Mouse (Mus musculus): Measurements from ENCODE around the gene Fam209.

Gene Fam209

GRCm38 (mm10) chr2:172472318-172472717 is at the start of gene Fam209:
Gene Fam209, plus strand, starts transcription at chr2:172472520.
- no peak for DNase-seq

DNA sequence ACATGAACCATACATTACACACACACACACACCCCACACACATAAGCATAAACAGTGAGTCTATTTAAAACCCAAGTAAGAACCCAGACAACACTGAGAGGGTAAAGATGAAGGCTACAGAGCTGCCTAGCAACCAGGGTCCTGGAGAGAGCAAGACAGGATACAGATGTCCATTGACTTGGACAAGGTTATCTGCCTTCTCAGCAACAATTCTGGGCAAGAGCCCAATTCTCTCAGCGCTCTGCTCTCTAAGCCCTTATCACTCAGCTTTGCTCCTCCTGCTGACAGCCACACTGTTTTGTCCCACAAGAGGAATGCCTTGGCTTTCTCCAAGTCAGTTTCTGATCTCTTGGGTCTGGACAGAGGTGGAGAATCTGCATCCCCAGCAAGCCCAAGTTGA is 41.7 kb upstream of the Fam209 start:
- peak; percentile 26 for DNase-seq

DNA sequence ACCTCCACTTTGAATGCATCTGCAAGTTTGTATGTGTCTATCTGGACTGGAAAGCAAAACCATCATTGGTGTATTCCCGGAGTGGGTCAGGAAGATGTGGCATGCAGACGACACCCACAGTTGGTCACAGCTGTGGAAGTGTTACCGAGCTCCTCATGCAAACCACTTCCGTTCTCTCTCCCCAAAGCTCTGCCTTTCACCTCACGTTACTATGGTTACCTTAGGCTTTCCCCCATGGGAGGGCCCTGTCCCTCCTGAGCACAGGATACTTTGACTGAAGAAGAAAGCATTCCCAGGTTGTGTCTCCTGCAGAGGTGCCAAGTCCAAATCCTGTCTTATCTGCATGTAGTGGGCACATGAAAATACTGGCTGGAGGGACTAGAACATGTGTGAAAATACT is 38.6 kb upstream of the Fam209 start:
- DNase-seq, result no peak

DNA sequence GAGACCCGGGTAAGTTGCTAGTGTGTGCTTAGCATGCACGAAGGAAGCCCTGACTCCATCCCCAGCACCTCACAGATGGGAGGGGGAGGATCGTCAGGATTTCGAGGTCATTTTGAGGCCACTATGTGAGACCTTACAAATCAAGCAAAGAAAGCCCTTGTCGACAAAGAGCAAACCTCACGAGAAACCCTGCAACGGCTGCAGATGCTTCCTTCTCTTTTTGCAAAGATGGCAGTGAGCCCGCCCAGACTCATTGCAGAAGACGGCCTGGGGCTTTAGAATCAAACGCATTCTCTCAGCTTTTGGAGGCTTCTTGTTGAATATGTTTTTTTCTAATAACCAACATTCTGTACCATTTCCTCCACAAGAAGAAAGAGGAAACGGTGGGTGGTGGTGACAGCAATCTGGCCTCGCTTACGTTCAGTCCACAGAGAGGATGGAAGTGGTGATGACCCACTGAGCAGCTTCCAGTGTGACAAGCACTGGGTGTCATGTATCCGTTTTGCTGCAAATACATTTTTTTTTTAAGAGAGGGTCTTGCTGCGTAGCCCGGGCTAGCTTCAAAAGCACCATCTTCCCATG is 34.9 kb upstream of the Fam209 start:
- DNase-seq, result no peak

DNA sequence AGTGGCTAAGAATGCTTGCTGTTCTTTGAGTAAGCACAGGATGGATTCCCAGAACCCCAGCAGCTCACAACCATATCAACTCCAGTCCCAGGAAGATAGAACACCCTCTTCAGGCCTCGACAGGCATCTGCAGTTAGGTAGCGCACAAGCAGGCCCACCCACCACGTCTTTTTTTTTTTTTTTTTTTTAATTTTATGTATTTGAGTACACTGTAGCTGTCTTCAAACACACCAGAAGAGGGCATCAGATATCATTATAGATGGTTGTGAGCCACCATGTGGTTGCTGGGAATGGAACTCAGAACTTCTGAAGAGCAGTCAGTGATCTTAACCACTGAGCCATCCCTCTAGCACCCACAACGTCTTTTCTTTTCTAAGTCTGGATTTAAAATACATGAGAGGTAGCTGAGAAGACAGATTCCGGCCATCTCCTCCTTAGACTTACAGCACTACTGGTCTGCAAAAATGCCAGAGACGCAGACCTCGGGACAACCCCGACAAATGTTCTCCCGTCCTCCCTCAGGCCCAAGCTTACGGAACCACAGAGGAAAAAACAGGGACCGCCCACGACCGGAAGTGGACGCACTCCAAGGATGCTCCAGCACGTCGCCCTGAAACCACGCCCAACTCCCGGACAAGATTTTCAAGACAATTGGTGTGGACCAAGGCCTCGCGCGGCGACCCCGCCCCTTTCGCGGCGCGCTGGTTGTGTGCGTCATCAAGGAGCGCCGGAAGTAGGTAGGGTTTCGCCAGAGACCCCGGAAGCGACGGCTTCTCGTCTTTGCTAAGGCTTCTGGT is 32.3 kb upstream of the Fam209 start, which contains the start of gene Rtf2:
TSS of gene Rtf2 (plus strand) at position 714 of the 797 bp plus-strand sequence.
- peak; percentile 99 for DNase-seq

GRCm38 (mm10) chr2:172440640-172441005 is 31.7 kb upstream of the Fam209 start:
- no peak for DNase-seq

DNA sequence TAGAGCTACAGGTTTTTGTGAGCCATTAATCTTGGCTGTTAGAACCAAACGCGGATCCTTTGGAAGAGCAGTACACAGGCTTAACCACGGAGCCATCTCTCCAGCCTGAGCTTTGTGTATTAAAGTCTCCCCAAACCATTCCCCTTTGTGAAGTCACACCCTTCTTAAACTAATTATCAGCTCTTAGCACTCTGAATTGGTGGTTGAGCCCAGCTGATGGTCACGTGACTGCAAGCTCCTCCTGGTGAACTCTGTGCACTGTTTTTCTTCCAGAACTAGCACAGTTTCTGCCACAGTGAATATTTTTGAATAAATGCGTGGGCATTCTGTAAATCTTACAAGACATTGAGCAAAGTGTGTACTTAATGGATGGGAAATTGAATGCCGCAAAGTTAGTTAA is 31.1 kb upstream of the Fam209 start:
- peak; percentile 45 for DNase-seq

GRCm38 (mm10) chr2:172445617-172446016 is 26.7 kb upstream of the Fam209 start:
- no peak for DNase-seq

GRCm38 (mm10) chr2:172447317-172447716 is 25.0 kb upstream of the Fam209 start:
- DNase-seq, result no peak

- DNase-seq, result no peak
Measured at GRCm38 (mm10) chr2:172448329-172448728, 24.0 kb upstream of the Fam209 start.

DNA sequence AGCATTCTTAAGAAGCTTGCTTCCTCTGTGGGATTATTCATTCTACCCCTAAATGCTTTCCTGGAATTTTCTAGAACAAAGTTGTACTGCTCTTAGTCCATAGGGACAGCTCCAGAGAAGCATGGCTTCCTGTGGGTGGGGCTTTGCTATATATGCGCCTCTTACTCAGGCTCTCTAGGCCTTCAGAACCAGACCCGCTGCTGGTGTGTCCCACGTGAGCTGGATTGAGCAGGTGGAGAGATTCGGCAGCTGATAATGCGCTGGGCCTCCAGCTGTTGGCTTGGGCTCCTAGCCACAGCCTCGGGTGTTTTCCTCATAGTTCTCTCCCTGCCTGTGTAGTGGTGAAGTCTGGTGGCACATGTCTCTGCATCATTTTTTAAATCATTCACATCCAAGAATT is 21.7 kb upstream of the Fam209 start:
- no peak for DNase-seq

GRCm38 (mm10) chr2:172452031-172452430 is 20.3 kb upstream of the Fam209 start:
- peak; percentile 37 for DNase-seq

GRCm38 (mm10) chr2:172452458-172452857 is 19.9 kb upstream of the Fam209 start:
- DNase-seq, result no peak

GRCm38 (mm10) chr2:172458496-172458895 is 13.8 kb upstream of the Fam209 start, which contains the start of gene Gcnt7:
Gene Gcnt7, minus strand, starts transcription at chr2:172458596.
- DNase-seq, result no peak

GRCm38 (mm10) chr2:172460647-172461046 is 11.7 kb upstream of the Fam209 start:
- no peak for DNase-seq

- DNase-seq, result no peak
Measured at GRCm38 (mm10) chr2:172462813-172463212, 9.5 kb upstream of the Fam209 start.

DNA sequence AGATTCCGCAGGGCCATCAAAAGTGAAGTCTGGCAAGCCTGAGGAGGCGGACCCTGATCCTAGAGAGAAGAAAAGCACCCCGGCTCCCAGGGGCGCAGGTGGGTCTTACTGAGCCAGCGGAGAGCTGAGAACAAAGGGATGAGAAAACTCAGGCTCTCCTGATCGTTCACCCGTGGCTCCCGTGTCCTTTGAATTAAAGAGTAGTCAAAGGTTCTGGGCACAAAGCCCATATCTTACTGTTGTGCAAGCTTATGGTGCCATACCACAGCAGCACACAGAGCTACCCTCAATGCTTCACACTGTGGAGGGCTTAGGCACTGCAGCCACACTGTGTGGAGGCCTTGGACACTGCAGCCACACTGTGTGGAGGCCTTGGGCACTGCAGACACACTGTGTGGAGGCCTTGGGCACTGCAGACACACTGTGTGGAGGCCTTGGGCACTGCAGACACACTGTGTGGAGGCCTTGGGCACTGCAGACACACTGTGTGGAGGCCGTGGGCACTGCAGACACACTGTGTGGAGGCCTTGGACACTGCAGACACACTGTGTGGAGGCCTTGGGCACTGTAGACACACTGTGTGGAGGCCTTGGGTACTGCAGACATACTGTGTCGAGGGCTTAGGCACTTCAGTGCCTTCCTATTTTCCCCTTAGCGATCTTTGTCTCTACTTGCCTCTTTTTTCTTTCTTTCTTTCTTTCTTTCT is 5.7 kb upstream of the Fam209 start:
- peak; percentile 79 for DNase-seq

DNA sequence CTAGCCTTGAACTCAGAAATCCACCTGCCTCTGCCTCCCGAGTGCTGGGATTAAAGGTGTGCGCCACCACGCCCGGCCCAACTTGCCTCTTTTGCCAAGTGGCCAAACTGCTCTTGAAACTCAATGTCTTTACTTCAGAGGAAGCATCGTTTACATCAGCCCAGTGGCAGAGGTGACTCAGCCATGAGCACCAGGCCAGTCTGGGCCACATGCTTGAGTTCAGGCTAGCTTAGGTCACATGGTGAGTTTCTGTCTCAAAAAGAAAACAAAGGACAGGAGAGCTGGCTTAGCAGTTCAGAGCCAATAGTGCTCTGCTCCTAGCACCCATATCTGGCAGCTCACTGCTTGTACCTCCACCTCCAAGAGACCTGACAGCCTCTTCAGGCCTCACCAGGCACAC is 5.1 kb upstream of the Fam209 start:
- DNase-seq, result no peak

- peak; percentile 80 for DNase-seq
Measured at GRCm38 (mm10) chr2:172468346-172468819, 3.9 kb upstream of the Fam209 start.

DNA sequence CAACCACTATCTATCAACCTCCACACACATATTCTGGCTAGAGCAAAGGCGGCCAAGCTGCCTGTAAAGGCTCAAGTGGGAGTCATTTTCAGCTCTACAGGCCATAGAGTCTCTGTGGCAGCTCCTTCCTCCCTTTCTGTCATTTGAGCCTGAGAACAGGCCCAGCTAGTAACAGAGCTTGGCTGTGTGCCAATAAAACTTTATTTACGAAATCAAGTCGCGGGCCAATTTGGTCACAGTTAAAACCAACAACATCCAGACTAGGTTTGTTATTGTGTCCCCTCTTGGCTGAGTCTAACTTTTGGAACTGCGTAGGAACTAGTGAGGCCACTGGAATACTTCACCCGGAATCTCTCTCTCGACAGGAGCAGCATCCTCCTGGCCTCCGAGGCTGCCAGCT is 1.3 kb downstream of the Fam209 start:
- DNase-seq, result no peak

DNA sequence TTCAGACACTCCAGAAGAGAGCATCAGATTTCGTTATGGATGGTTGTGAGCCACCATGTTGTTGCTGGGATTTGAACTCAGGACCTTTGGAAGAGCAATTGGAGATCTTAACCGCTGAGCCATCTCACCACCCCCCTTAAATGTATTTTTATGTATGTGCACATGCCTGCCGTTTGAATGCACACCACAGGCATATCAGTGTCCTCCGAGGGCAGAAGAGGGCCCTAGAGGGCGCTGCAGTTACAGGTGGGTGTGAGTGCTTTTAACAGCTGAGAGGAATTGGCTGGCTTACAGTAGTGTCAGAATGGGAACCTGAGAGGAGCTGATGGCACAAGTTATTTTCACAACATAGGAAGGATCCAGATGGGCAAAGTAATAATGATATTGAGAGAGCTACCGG is 2.6 kb downstream of the Fam209 start:
- DNase-seq, result peak; percentile 34

GRCm38 (mm10) chr2:172476707-172477260 is 4.5 kb downstream of the Fam209 start:
- no peak for DNase-seq

GRCm38 (mm10) chr2:172477350-172477749 is 5.0 kb downstream of the Fam209 start:
- no peak for DNase-seq

Measured in kidney, adult 9 months (tissue).